Mouse (Mus musculus) lung, embryonic 14.5 days (tissue): ENCODE measurements at regions not wholly inside any gene's neighbourhood (a gene's known extent, or its start where the extent isn't known, plus 50 kb on each side); places are given as distances from the start of the nearest gene placed in this dataset.

ENCODE experiments used
- ATAC-seq: fragments of 200-750 bp; cut with Nextera tagmentation; 2 replicates; pipeline ENCODE4 v1.8.0; 2017; ENCODE audit warnings: mild to moderate bottlenecking, moderate TSS enrichment, moderate library complexity; ENCODE audit not compliant: insufficient read depth
- DNase-seq: peaks from one replicate; pipeline ENCODE4 v3.0.0-alpha.2; 2015
- H3K27ac ChIP-seq: fragments of 300-500 bp; sonication (generic); 2 replicates; pipeline ENCODE4 v1.5.1; 2014; ENCODE audit warnings: low read depth, mild to moderate bottlenecking, moderate library complexity
- H3K27me3 ChIP-seq: fragments of 300-500 bp; sonication (generic); 2 replicates; pipeline ENCODE4 v1.6.1; 2014; ENCODE audit warnings: low read length, control low read depth; ENCODE audit not compliant: insufficient read depth
- H3K36me3 ChIP-seq: fragments of 300-500 bp; sonication (generic); 2 replicates; pipeline ENCODE4 v1.6.1; 2014; ENCODE audit warnings: control low read depth; ENCODE audit not compliant: insufficient read depth
- H3K4me1 ChIP-seq: fragments of 300-500 bp; sonication (generic); 2 replicates; pipeline ENCODE4 v1.6.1; 2014; ENCODE audit warnings: antibody characterized with exemption, control low read depth; ENCODE audit not compliant: insufficient read depth
- H3K4me2 ChIP-seq: fragments of 300-500 bp; sonication (generic); 2 replicates; pipeline ENCODE4 v1.6.1; 2014; ENCODE audit warnings: mild to moderate bottlenecking
- H3K4me3 ChIP-seq: fragments of 300-500 bp; sonication (generic); 2 replicates; pipeline ENCODE4 v1.5.1; 2014; ENCODE audit warnings: low read depth, low read length
- H3K9ac ChIP-seq: fragments of 300-500 bp; sonication (generic); 2 replicates; pipeline ENCODE4 v1.6.1; 2014
- H3K9me3 ChIP-seq: fragments of 300-500 bp; sonication (generic); 2 replicates; pipeline ENCODE4 v1.6.1; 2016; ENCODE audit warnings: low read depth, low read length, control low read depth
- CTCF ChIP-seq: IDR thresholded peaks from 2 replicates; pipeline ENCODE4 v1.5.1; 2016; ENCODE audit warnings: antibody characterized with exemption, low read depth
- WGBS: fragments of 180-500 bp; shearing (Covaris S2); extraction: QIAGEN DNeasy Blood & Tissue Kit; methylation state at CpG from one replicate; pipeline ENCODE4 v1.1.7; 2014; 5-methylcytosine and 5-hydroxymethylcytosine counted together

GRCm38 (mm10) chr6:82143496-82143895 lies 102.7 kb downstream of the Eva1a start:
- no peaks in the 10 kb centered on the region for H3K4me1 ChIP-seq
- H3K27me3 ChIP-seq: no peaks in the 10 kb centered on the region
- no peak overlapping the region for H3K4me2 ChIP-seq
- ATAC-seq (no peak), DNase-seq (no peak)
- H3K9me3 ChIP-seq: no peaks in the 10 kb centered on the region
- 81% methylated on average over 6 of the region's 6 CpGs for WGBS
- TF ChIP-seq CTCF: no peak
- H3K36me3 ChIP-seq: no peaks in the 10 kb centered on the region
- H3K9ac ChIP-seq: no peak overlapping the region
- no peak overlapping the region for H3K27ac ChIP-seq
- no peak overlapping the region for H3K4me3 ChIP-seq

DNA sequence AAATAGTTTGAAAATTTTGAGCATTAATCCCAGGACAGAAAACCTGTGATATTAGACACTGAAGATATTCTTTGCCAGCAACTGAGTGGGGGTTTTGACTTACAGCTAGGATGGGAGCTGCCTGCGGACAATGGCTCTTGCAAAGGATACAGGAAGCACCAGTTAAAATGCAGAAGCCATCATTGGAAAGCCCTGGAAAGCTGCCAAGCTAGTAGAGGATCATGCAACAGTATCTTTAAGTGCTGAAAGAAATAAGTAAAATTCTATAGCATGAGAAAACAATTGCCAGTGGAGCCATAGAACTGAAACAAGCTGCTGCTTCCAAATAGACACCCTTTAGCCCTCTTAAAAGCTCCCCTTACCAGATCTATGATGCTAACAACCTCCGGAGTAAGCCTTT lies 109.2 kb downstream of the Eva1a start:
- Histone ChIP-seq H3K9ac (no peak overlapping the region), H3K4me1 (no peaks in the 10 kb centered on the region), H3K9me3 (no peaks in the 10 kb centered on the region), H3K36me3 (no peaks in the 10 kb centered on the region), H3K4me2 (no peak overlapping the region), H3K27ac (no peak overlapping the region), H3K27me3 (no peaks in the 10 kb centered on the region), H3K4me3 (no peak overlapping the region)
- ATAC-seq (no peak), DNase-seq (peak; percentile 77)
- no peak for TF ChIP-seq CTCF
- WGBS: 52% methylated on average over 2 of the region's 2 CpGs

GRCm38 (mm10) chr6:82170349-82171080 lies 129.7 kb downstream of the Eva1a start:
- DNase-seq: no peak
- Histone ChIP-seq H3K4me2 (no peak overlapping the region), H3K36me3 (no peaks in the 10 kb centered on the region), H3K27ac (no peak overlapping the region), H3K27me3 (no peaks in the 10 kb centered on the region), H3K9me3 (no peaks in the 10 kb centered on the region), H3K9ac (no peak overlapping the region), H3K4me1 (no peaks in the 10 kb centered on the region), H3K4me3 (no peak overlapping the region)
- no peak for ATAC-seq
- no peak for TF ChIP-seq CTCF
- WGBS: 54% methylated on average over 5 of the region's 5 CpGs

GRCm38 (mm10) chr6:82174943-82175342 lies 134.1 kb downstream of the Eva1a start:
- Histone ChIP-seq H3K27ac (no peak overlapping the region), H3K4me3 (no peak overlapping the region), H3K36me3 (no peaks in the 10 kb centered on the region), H3K9me3 (no peaks in the 10 kb centered on the region), H3K9ac (no peak overlapping the region), H3K4me2 (no peak overlapping the region), H3K4me1 (no peaks in the 10 kb centered on the region), H3K27me3 (no peaks in the 10 kb centered on the region)
- DNase-seq (no peak), ATAC-seq (no peak)
- TF ChIP-seq CTCF: no peak
- 63% methylated on average over 2 of the region's 2 CpGs for WGBS

DNA sequence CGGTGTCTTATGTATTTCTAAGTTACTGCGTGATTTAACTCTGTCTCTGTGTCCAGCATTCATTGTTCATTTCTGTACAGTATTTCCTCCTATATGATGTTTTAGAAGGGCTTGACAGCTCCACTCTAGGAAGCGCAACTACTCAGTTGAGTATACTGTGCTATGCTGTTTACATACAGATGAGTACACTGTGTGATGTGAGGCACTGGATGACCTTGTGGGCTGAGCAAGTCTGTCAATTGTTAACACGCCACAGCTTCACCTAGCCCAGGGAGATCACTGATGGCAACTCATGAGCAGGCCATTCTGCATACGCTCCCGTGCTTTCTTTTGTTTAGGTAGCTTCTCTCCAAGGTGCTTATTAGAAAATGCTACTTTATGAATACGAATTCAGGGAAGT lies 159.3 kb downstream of the Eva1a start:
- DNase-seq (no peak), ATAC-seq (no peak)
- no peak overlapping the region for H3K4me2 ChIP-seq
- WGBS: 78% methylated on average over 7 of the region's 7 CpGs
- no peaks in the 10 kb centered on the region for H3K9me3 ChIP-seq
- no peaks in the 10 kb centered on the region for H3K36me3 ChIP-seq
- H3K4me3 ChIP-seq: no peak overlapping the region
- no peak for TF ChIP-seq CTCF
- no peak overlapping the region for H3K27ac ChIP-seq
- no peaks in the 10 kb centered on the region for H3K4me1 ChIP-seq
- no peaks in the 10 kb centered on the region for H3K27me3 ChIP-seq
- no peak overlapping the region for H3K9ac ChIP-seq

GRCm38 (mm10) chr6:82204821-82205566 lies 164.2 kb downstream of the Eva1a start:
- Histone ChIP-seq H3K9ac (no peak overlapping the region), H3K4me3 (no peak overlapping the region), H3K27ac (no peak overlapping the region), H3K4me1 (no peaks in the 10 kb centered on the region), H3K9me3 (no peaks in the 10 kb centered on the region), H3K36me3 (no peaks in the 10 kb centered on the region), H3K4me2 (no peak overlapping the region), H3K27me3 (no peaks in the 10 kb centered on the region)
- ATAC-seq (peak; percentile 60; the same call in 1 of the 2 replicates), DNase-seq (peak; percentile 7)
- TF ChIP-seq CTCF: no peak
- 62% methylated on average over 8 of the region's 8 CpGs for WGBS

DNA sequence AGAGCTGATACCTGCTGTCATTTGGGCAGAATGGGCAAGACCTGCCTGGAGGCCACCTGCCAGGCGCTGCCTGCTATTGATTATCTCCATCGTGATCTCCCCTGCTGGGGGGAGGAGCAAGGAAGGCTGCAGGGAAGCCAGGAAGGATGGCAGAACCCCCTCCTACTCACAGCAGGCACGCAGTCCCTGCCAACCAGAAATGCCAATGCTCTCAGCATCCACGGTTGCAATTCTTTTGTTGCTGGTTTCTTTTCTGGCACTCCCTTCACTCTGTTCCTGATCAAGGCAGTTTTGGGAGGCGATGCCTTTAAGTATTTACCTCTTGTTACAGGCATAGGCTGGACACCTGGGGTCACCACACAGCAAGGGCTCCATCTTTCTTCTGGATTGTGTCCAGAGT lies 164.3 kb upstream of the Tacr1 start:
- Histone ChIP-seq H3K4me2 (no peak overlapping the region), H3K4me3 (no peak overlapping the region), H3K27me3 (no peaks in the 10 kb centered on the region), H3K36me3 (no peaks in the 10 kb centered on the region), H3K4me1 (no peaks in the 10 kb centered on the region), H3K9ac (no peak overlapping the region), H3K9me3 (no peaks in the 10 kb centered on the region), H3K27ac (no peak overlapping the region)
- ATAC-seq: no peak
- 25% methylated on average over 5 of the region's 5 CpGs for WGBS
- no peak for DNase-seq
- TF ChIP-seq CTCF: no peak
